Mouse (Mus musculus) kidney, adult 2 months (tissue): ENCODE data around the gene Rfx4.

Experiments used
- CTCF ChIP-seq: fragments of 200-500 bp; conservative IDR thresholded peaks from 2 replicates; pipeline ENCODE4 v1.5.1; 2011; ENCODE audit warnings: low read depth, mild to moderate bottlenecking, control low read depth, low read length, moderate library complexity, mixed read lengths; ENCODE audit not compliant: insufficient read depth, insufficient read length
- POLR2A ChIP-seq: fragments of 200-500 bp; IDR thresholded peaks from one replicate; pipeline ENCODE4 v1.6.1; 2011; ENCODE audit warnings: low read depth, low read length, control low read depth

DNA sequence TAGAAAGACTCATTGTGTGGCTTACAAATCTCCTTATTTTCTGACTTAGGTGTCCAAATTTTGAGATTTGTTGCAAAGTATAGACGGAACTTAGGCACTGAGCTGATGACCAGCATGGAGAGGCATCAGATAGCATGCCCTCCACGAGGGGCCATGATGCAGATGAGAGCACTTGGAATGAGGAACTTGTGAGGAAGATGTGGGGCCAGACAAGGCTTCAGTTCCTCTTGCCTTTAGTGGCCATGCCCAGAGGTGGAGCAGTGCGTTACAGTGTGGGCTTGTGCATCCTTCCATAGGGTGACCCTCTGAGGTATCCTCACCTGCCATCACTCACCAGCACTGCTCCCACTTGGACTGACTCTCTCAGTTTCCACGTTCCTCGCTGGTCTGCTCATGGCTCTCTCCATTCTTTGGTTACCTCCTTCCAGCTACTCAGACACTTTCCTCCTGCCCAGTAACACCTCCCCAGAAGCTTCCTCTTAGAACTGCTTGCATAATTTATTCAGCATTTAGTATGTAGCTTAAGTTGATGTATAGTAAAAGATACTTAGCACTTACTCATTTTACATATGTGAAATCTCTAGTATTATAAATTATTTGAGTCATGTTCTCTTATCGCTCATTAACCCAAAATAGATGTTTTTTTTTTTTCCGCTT lies 179.8 kb downstream of the Rfx4 start:
- TF ChIP-seq POLR2A (no peak), CTCF (no peak)
